Mouse (Mus musculus): ENCODE measurements around the gene Gm765.

Gene Gm765

GRCm38 (mm10) chr6:98342654-98343053, at the start of gene Gm765:
TSS of gene Gm765 (minus strand) at chr6:98342754.
- DNase-seq (ENCODE audit: low spot score): no peak

- peak; percentile 44 for DNase-seq (ENCODE audit: low spot score)
Measured at GRCm38 (mm10) chr6:98385487-98385886, 42.9 kb upstream of the Gm765 start.

- no peak for DNase-seq (ENCODE audit: low spot score)
Measured at GRCm38 (mm10) chr6:98384431-98384830, 41.9 kb upstream of the Gm765 start.

GRCm38 (mm10) chr6:98383411-98383810, 40.9 kb upstream of the Gm765 start:
- DNase-seq (ENCODE audit: low spot score): peak; percentile 57

GRCm38 (mm10) chr6:98366199-98366598, 23.6 kb upstream of the Gm765 start:
- no peak for DNase-seq (ENCODE audit: low spot score)

- no peak for DNase-seq (ENCODE audit: low spot score)
Measured at GRCm38 (mm10) chr6:98355271-98355670, 12.7 kb upstream of the Gm765 start.

GRCm38 (mm10) chr6:98353285-98353684, 10.7 kb upstream of the Gm765 start:
- DNase-seq (ENCODE audit: low spot score): no peak

GRCm38 (mm10) chr6:98332714-98333113, 9.8 kb downstream of the Gm765 start:
- DNase-seq (ENCODE audit: low spot score): no peak

GRCm38 (mm10) chr6:98311659-98312058, 30.9 kb downstream of the Gm765 start:
- no peak for DNase-seq (ENCODE audit: low spot score)

- no peak for DNase-seq (ENCODE audit: low spot score)
Measured at GRCm38 (mm10) chr6:98307647-98308046, 34.9 kb downstream of the Gm765 start.

GRCm38 (mm10) chr6:98307159-98307558, 35.4 kb downstream of the Gm765 start:
- DNase-seq (ENCODE audit: low spot score): no peak

GRCm38 (mm10) chr6:98292064-98292463, 50.5 kb downstream of the Gm765 start:
- no peak for DNase-seq (ENCODE audit: low spot score)

- no peak for DNase-seq (ENCODE audit: low spot score)
Measured at GRCm38 (mm10) chr6:98288316-98288715, 54.2 kb downstream of the Gm765 start.

- DNase-seq (ENCODE audit: low spot score): no peak
Measured at GRCm38 (mm10) chr6:98287521-98287920, 55.0 kb downstream of the Gm765 start.

GRCm38 (mm10) chr6:98285190-98285589, 57.4 kb downstream of the Gm765 start:
- no peak for DNase-seq (ENCODE audit: low spot score)

GRCm38 (mm10) chr6:98282791-98283190, 59.8 kb downstream of the Gm765 start:
- no peak for DNase-seq (ENCODE audit: low spot score)

GRCm38 (mm10) chr6:98271553-98271952, 71.0 kb downstream of the Gm765 start:
- DNase-seq (ENCODE audit: low spot score): no peak

GRCm38 (mm10) chr6:98262961-98263360, 79.6 kb downstream of the Gm765 start:
- no peak for DNase-seq (ENCODE audit: low spot score)

- DNase-seq (ENCODE audit: low spot score): peak; percentile 62
Measured at GRCm38 (mm10) chr6:98259016-98259415, 83.5 kb downstream of the Gm765 start.

GRCm38 (mm10) chr6:98246449-98246848, 96.1 kb downstream of the Gm765 start:
- DNase-seq (ENCODE audit: low spot score): peak; percentile 28

GRCm38 (mm10) chr6:98243186-98243585, 99.4 kb downstream of the Gm765 start:
- DNase-seq (ENCODE audit: low spot score): no peak

- DNase-seq (ENCODE audit: low spot score): peak; percentile 43
Measured at GRCm38 (mm10) chr6:98240561-98241272, 101.8 kb downstream of the Gm765 start.

GRCm38 (mm10) chr6:98234097-98234496, 108.5 kb downstream of the Gm765 start:
- no peak for DNase-seq (ENCODE audit: low spot score)

GRCm38 (mm10) chr6:98223923-98224322, 118.6 kb downstream of the Gm765 start:
- DNase-seq (ENCODE audit: low spot score): no peak

Measured in left cerebral cortex, adult 11 months (tissue).